Mouse (Mus musculus): ENCODE results near the gene Apold1. TPM values are rescaled to one million over a fixed set of nuclear protein-coding genes. Genes with fewer than 3 reads are reported as not detected.

The Apold1 gene
- polyA plus RNA-seq, 1 experiment from 2014 or later, result 1.5 TPM

DNA sequence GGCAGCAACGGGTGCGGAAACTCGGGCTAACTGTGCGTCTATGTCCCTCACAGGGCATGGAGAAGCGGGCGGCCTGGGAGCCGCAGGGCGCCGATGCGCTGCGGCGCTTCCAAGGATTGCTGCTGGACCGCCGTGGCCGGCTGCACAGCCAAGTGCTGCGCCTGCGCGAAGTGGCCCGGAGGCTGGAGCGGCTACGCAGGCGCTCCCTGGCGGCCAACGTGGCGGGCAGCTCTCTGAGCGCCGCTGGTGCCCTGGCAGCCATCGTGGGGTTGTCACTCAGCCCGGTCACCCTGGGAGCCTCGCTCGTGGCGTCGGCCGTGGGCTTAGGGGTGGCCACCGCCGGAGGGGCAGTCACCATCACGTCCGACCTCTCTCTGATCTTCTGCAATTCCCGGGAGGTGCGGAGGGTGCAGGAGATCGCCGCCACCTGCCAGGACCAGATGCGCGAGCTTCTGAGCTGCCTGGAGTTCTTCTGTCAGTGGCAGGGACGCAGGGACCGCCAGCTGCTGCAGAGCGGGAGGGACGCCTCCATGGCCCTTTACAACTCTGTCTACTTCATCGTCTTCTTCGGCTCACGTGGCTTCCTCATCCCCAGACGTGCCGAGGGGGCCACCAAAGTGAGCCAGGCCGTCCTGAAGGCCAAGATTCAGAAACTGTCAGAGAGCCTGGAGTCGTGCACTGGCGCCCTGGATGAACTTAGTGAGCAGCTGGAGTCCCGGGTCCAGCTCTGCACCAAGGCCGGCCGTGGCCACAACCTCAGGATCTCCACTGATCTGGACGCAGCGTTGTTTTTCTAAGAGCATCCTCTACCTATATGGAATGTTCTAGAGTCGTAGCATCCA lies 2.2 kb downstream of the Apold1 start:
- H3K4me3 ChIP-seq (ENCODE audit: low read depth, low read length), result peak overlapping the region; percentile 61
- 0 out of 2 replicates have a peak overlapping the region, but pooled peaks have one; percentile 13 for H3K27ac ChIP-seq (replicated peaks)
- H3K27me3 ChIP-seq (ENCODE audit: control insufficient read depth, insufficient read depth, low read length), result no peaks in the 10 kb centered on the region
- H3K9ac ChIP-seq (ENCODE audit: low read length), result peak overlapping the region; percentile 59
- no peaks in the 10 kb centered on the region for H3K9me3 ChIP-seq (ENCODE audit: control insufficient read depth, low read length)
- 3% methylated on average over 62 of the region's 62 CpGs for WGBS
- ATAC-seq (ENCODE audit: low FRiP score, low TSS enrichment) (peak; percentile 89), DNase-seq (ENCODE audit: low spot score) (peak; percentile 92)
- H3K4me1 ChIP-seq (replicated peaks; ENCODE audit: control insufficient read depth, insufficient read depth), result no peaks in the 10 kb centered on the region
- TF ChIP-seq EP300 (optimal IDR thresholded peaks at IDR 0.05), result no peak
- TF ChIP-seq CTCF (IDR thresholded peaks at IDR 0.05; ENCODE audit: low read depth), result peak; percentile 88
- H3K4me2 ChIP-seq (replicated peaks; ENCODE audit: low read depth), result peak overlapping the region; percentile 92
- no peaks in the 10 kb centered on the region for H3K36me3 ChIP-seq (ENCODE audit: control insufficient read depth, insufficient read depth, low read length)

DNA sequence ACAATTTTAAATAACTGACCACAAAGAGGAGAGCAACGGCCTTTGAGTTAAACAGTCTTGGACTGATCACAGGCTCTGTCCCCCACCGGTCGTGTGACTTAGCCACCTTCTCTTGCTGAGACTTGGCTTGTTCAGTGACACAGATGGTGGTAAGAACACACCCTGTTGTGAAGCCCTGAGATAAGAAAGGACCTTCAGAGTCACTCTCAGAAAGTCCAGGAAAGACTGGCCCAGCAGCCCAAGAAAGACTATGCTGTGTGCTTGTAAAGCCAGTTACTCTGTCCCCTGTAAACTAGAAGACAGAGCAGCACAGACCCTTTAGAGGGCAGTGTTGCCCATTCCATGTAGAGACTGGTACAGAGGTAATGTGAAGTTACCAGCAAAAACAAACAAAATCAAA lies 3.2 kb downstream of the Apold1 start:
- H3K27me3 ChIP-seq (ENCODE audit: control insufficient read depth, insufficient read depth, low read length), result no peaks in the 10 kb centered on the region
- no peak overlapping the region for H3K4me3 ChIP-seq (ENCODE audit: low read depth, low read length)
- 57% methylated on average over 3 of the region's 3 CpGs for WGBS
- ATAC-seq (ENCODE audit: low FRiP score, low TSS enrichment), result peak; percentile 49; the same call in 1 of the 2 replicates
- H3K4me2 ChIP-seq (replicated peaks; ENCODE audit: low read depth), result no peak overlapping the region
- DNase-seq (ENCODE audit: low spot score), result peak; percentile 30
- H3K9me3 ChIP-seq (ENCODE audit: control insufficient read depth, low read length), result no peaks in the 10 kb centered on the region
- H3K9ac ChIP-seq (ENCODE audit: low read length), result no peak overlapping the region
- TF ChIP-seq EP300 (optimal IDR thresholded peaks at IDR 0.05), result no peak
- peak; percentile 60 for TF ChIP-seq CTCF (IDR thresholded peaks at IDR 0.05; ENCODE audit: low read depth)
- no peaks in the 10 kb centered on the region for H3K4me1 ChIP-seq (replicated peaks; ENCODE audit: control insufficient read depth, insufficient read depth)
- H3K27ac ChIP-seq (replicated peaks), result no peak overlapping the region
- H3K36me3 ChIP-seq (ENCODE audit: control insufficient read depth, insufficient read depth, low read length), result no peaks in the 10 kb centered on the region

- no peaks in the 10 kb centered on the region for H3K36me3 ChIP-seq (ENCODE audit: control insufficient read depth, insufficient read depth, low read length)
- no peak overlapping the region for H3K9ac ChIP-seq (ENCODE audit: low read length)
- ATAC-seq (ENCODE audit: low FRiP score, low TSS enrichment) (no peak), DNase-seq (ENCODE audit: low spot score) (no peak)
- H3K4me3 ChIP-seq (ENCODE audit: low read depth, low read length), result no peak overlapping the region
- TF ChIP-seq CTCF (IDR thresholded peaks at IDR 0.05; ENCODE audit: low read depth) (no peak), EP300 (optimal IDR thresholded peaks at IDR 0.05) (no peak)
- WGBS, result 67% methylated on average over 9 of the region's 9 CpGs
- no peak overlapping the region for H3K27ac ChIP-seq (replicated peaks)
- no peaks in the 10 kb centered on the region for H3K4me1 ChIP-seq (replicated peaks; ENCODE audit: control insufficient read depth, insufficient read depth)
- no peaks in the 10 kb centered on the region for H3K9me3 ChIP-seq (ENCODE audit: control insufficient read depth, low read length)
- H3K27me3 ChIP-seq (ENCODE audit: control insufficient read depth, insufficient read depth, low read length), result no peaks in the 10 kb centered on the region
- H3K4me2 ChIP-seq (replicated peaks; ENCODE audit: low read depth), result no peak overlapping the region
Observed at GRCm38 (mm10) chr6:134988377-134988776, 6.9 kb downstream of the Apold1 start.

GRCm38 (mm10) chr6:134990674-134991073 lies 9.2 kb downstream of the Apold1 start:
- 77% methylated on average over 6 of the region's 6 CpGs for WGBS
- H3K4me3 ChIP-seq (ENCODE audit: low read depth, low read length), result no peak overlapping the region

GRCm38 (mm10) chr6:134994031-134994651 lies 12.6 kb downstream of the Apold1 start:
- 59% methylated on average over 12 of the region's 12 CpGs for WGBS
- Histone ChIP-seq H3K9ac (ENCODE audit: low read length) (no peak overlapping the region), H3K27me3 (ENCODE audit: control insufficient read depth, insufficient read depth, low read length) (no peaks in the 10 kb centered on the region), H3K4me3 (ENCODE audit: low read depth, low read length) (no peak overlapping the region), H3K4me1 (replicated peaks; ENCODE audit: control insufficient read depth, insufficient read depth) (no peaks in the 10 kb centered on the region), H3K27ac (replicated peaks) (no peak overlapping the region), H3K9me3 (ENCODE audit: control insufficient read depth, low read length) (no peaks in the 10 kb centered on the region), H3K36me3 (ENCODE audit: control insufficient read depth, insufficient read depth, low read length) (no peaks in the 10 kb centered on the region), H3K4me2 (replicated peaks; ENCODE audit: low read depth) (no peak overlapping the region)
- ATAC-seq (ENCODE audit: low FRiP score, low TSS enrichment), result 0 out of 2 replicates have a peak, but pooled peaks have one; percentile 33
- no peak for DNase-seq (ENCODE audit: low spot score)
- TF ChIP-seq EP300 (optimal IDR thresholded peaks at IDR 0.05), result no peak

More at GRCm38 (mm10) chr6:134990674-134991073, 9.2 kb downstream of the Apold1 start:
- Histone ChIP-seq H3K4me1 (replicated peaks; ENCODE audit: control insufficient read depth, insufficient read depth) (no peaks in the 10 kb centered on the region), H3K9ac (ENCODE audit: low read length) (no peak overlapping the region), H3K9me3 (ENCODE audit: control insufficient read depth, low read length) (no peaks in the 10 kb centered on the region), H3K27ac (replicated peaks) (no peak overlapping the region), H3K4me2 (replicated peaks; ENCODE audit: low read depth) (no peak overlapping the region), H3K36me3 (ENCODE audit: control insufficient read depth, insufficient read depth, low read length) (no peaks in the 10 kb centered on the region), H3K27me3 (ENCODE audit: control insufficient read depth, insufficient read depth, low read length) (no peaks in the 10 kb centered on the region)
- TF ChIP-seq EP300 (optimal IDR thresholded peaks at IDR 0.05) (no peak), CTCF (IDR thresholded peaks at IDR 0.05; ENCODE audit: low read depth) (no peak)
- DNase-seq (ENCODE audit: low spot score), result no peak
- ATAC-seq (ENCODE audit: low FRiP score, low TSS enrichment), result peak; percentile 49; the same call in 1 of the 2 replicates

DNA sequence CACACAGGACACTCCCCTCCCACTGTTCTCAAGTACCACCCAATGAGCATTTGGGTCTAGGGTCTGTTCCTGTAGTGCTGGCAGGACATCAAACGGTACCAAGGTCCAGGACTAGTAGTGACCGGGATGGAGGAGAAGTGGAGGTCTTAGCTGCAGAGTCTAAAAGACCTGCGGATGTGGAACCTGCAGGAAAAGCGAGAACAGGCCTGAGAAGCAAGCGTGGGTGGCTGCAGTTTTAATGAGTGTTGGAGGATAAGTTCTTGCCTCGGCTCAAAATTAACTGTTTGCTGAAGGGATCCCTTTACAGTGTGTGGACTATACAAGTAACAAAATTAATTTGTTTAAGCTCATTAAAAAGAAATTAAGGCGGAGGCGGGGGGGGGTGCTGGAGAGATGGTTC lies 13.5 kb downstream of the Apold1 start:
- DNase-seq (ENCODE audit: low spot score) (no peak), ATAC-seq (ENCODE audit: low FRiP score, low TSS enrichment) (no peak)
- Histone ChIP-seq H3K36me3 (ENCODE audit: control insufficient read depth, insufficient read depth, low read length) (no peaks in the 10 kb centered on the region), H3K4me3 (ENCODE audit: low read depth, low read length) (no peak overlapping the region), H3K27me3 (ENCODE audit: control insufficient read depth, insufficient read depth, low read length) (no peaks in the 10 kb centered on the region), H3K27ac (replicated peaks) (no peak overlapping the region), H3K4me2 (replicated peaks; ENCODE audit: low read depth) (no peak overlapping the region), H3K9ac (ENCODE audit: low read length) (no peak overlapping the region), H3K4me1 (replicated peaks; ENCODE audit: control insufficient read depth, insufficient read depth) (no peaks in the 10 kb centered on the region), H3K9me3 (ENCODE audit: control insufficient read depth, low read length) (no peaks in the 10 kb centered on the region)
- TF ChIP-seq EP300 (optimal IDR thresholded peaks at IDR 0.05) (no peak), CTCF (IDR thresholded peaks at IDR 0.05; ENCODE audit: low read depth) (no peak)
- 69% methylated on average over 8 of the region's 8 CpGs for WGBS

Measured in stomach, postnatal 0 days (tissue).